Comparison of ENCODE assay signal across 8 mouse cellular contexts in the genomic region with DNA sequence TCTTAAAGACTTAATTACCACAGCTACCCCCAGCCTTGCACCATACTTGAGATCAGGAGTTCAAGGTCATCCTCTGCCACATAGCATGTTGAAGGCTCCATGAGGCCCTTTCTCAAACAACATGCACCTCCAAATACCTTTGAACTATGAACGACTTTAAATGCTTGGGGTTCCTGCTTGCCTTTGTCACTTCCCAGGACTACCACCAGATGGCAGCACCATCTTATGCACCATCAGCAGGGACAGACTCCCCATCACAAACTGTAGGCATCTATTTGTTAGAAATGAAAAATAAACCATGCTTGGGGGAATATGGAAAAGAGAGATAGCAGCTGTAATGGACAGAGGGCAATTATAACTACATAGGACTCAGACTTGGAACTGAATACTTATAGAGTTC. TPM values are rescaled to one million over a fixed set of nuclear protein-coding genes. Genes with fewer than 3 reads are reported as not detected.
DNase-seq lines count a peak whose midpoint lies in the region; ATAC-seq and TF ChIP-seq lines count a peak whose summit lies in the region.

No protein-coding gene starts in this region.

- peak; percentile 87 for TF ChIP-seq CTCF in kidney, adult 2 months (conservative IDR thresholded peaks at IDR 0.05; ENCODE audit: insufficient read depth, insufficient read length, low read depth, low read length)

- intact Hi-C loops in left cerebral cortex, postnatal 25 days (cut with DNase I) = loop anchor here (1.0 kb wide), 2 partner anchors 142 to 153 kb away; no protein-coding TSS in a partner anchor

- no peaks in the 10 kb centered on the region for H3K27me3 ChIP-seq in kidney, adult 2 months (replicated peaks; ENCODE audit: control insufficient read depth, insufficient read depth, low read length)
- peaks cover 12% of the 10 kb centered on the region; the same call in 1 of the 2 replicates for H3K27me3 ChIP-seq in kidney, embryonic 15.5 days
- peaks cover 6% of the 10 kb centered on the region; the same call in 1 of the 2 replicates for H3K27me3 ChIP-seq in embryonic facial prominence, embryonic 10.5 days (replicated peaks; ENCODE audit: low read depth, poor library complexity, severe bottlenecking)
- no peaks in the 10 kb centered on the region for H3K27me3 ChIP-seq in hindbrain, embryonic 14.5 days (ENCODE audit: control insufficient read depth, insufficient read depth, low read length)

- H3K4me3 ChIP-seq in kidney, adult 2 months (ENCODE audit: insufficient read depth, low read depth, low read length) = no peak overlapping the region
- no peak overlapping the region for H3K4me3 ChIP-seq in kidney, embryonic 15.5 days (replicated peaks)
- no peak overlapping the region for H3K4me3 ChIP-seq in embryonic facial prominence, embryonic 10.5 days
- H3K4me3 ChIP-seq in hindbrain, embryonic 14.5 days (replicated peaks; ENCODE audit: low read length) = no peak overlapping the region

- no peak overlapping the region for H3K4me2 ChIP-seq in kidney, embryonic 15.5 days
- no peak overlapping the region for H3K4me2 ChIP-seq in hindbrain, embryonic 14.5 days (replicated peaks)

- H3K4me1 ChIP-seq in kidney, adult 2 months (ENCODE audit: control insufficient read depth, insufficient read depth, low read length) = no peaks in the 10 kb centered on the region
- H3K4me1 ChIP-seq in kidney, embryonic 15.5 days = no peaks in the 10 kb centered on the region
- no peaks in the 10 kb centered on the region; the same call in 1 of the 2 replicates for H3K4me1 ChIP-seq in embryonic facial prominence, embryonic 10.5 days
- no peaks in the 10 kb centered on the region for H3K4me1 ChIP-seq in hindbrain, embryonic 14.5 days (replicated peaks; ENCODE audit: control insufficient read depth, insufficient read depth, low read length)

- no peak for ATAC-seq in kidney, embryonic 15.5 days (replicated peaks; ENCODE audit: low FRiP score)
- no peak; the same call in 1 of the 2 replicates for ATAC-seq in hindbrain, embryonic 14.5 days (ENCODE audit: low FRiP score)
- peak; percentile 44; the same call in 1 of the 2 replicates for ATAC-seq in neutrophil, adult 5-6 weeks (ENCODE audit: extremely low read depth, insufficient number of reproducible peaks, low FRiP score, poor library complexity, severe bottlenecking)

- H3K9me3 ChIP-seq in kidney, embryonic 15.5 days (replicated peaks) = no peaks in the 10 kb centered on the region
- H3K9me3 ChIP-seq in embryonic facial prominence, embryonic 10.5 days = no peaks in the 10 kb centered on the region
- H3K9me3 ChIP-seq in hindbrain, embryonic 14.5 days (ENCODE audit: control insufficient read depth, low read length) = no peaks in the 10 kb centered on the region

- H3K27ac ChIP-seq in kidney, adult 2 months (ENCODE audit: insufficient read depth, low read depth, low read length) = no peak overlapping the region
- no peak overlapping the region for H3K27ac ChIP-seq in kidney, embryonic 15.5 days
- H3K27ac ChIP-seq in embryonic facial prominence, embryonic 10.5 days (replicated peaks) = no peak overlapping the region
- no peak overlapping the region for H3K27ac ChIP-seq in hindbrain, embryonic 14.5 days

- no peak for TF ChIP-seq POLR2A in kidney, adult 2 months (IDR thresholded peaks at IDR 0.05; ENCODE audit: low read depth, low read length)

- DNase-seq in kidney, adult 2 months = peak; percentile 65
- peak; percentile 77 for DNase-seq in adrenal gland, postnatal 14 days
- DNase-seq in embryonic facial prominence, embryonic 10.5 days (ENCODE audit: low spot score) = peak; percentile 74
- peak; percentile 79 for DNase-seq in hindbrain, embryonic 14.5 days (ENCODE audit: low spot score)
- peak; percentile 67 to 79 for DNase-seq in left cerebral cortex, postnatal 25 days (ENCODE audit: low spot score in 2 of 2)
- DNase-seq in thymus, postnatal 10 days (ENCODE audit: low spot score in 2 of 2) = peak; percentile 49 to 79

- no peak overlapping the region for H3K9ac ChIP-seq in kidney, embryonic 15.5 days
- no peak overlapping the region for H3K9ac ChIP-seq in hindbrain, embryonic 14.5 days

- no peaks in the 10 kb centered on the region for H3K36me3 ChIP-seq in kidney, adult 2 months (ENCODE audit: control insufficient read depth, insufficient read depth, low read length)
- no peaks in the 10 kb centered on the region for H3K36me3 ChIP-seq in kidney, embryonic 15.5 days
- H3K36me3 ChIP-seq in embryonic facial prominence, embryonic 10.5 days (replicated peaks) = no peaks in the 10 kb centered on the region
- no peaks in the 10 kb centered on the region for H3K36me3 ChIP-seq in hindbrain, embryonic 14.5 days (replicated peaks; ENCODE audit: control insufficient read depth, insufficient read depth)

- 2% methylated on average over 1 of the region's 1 CpGs for WGBS in kidney, adult 2 months
- 0% methylated on average over 1 of the region's 1 CpGs for WGBS in kidney, embryonic 15.5 days
- 7% methylated on average over 1 of the region's 1 CpGs for WGBS in embryonic facial prominence, embryonic 10.5 days
- WGBS in hindbrain, embryonic 14.5 days = 9% methylated on average over 1 of the region's 1 CpGs

RNA-seq across cellular contexts. Expression of a gene that starts 51.9 kb away (rescaled TPM):
- 0.26 and 0.36 TPM in 2 replicates for polyA plus RNA-seq in kidney, adult 2 months (2012; rRNA removed)
- polyA plus RNA-seq in kidney, embryonic 15.5 days (2015; fragmentation: Nextera tagmentation; extraction: Ambion mirVana) = 11.6 and 13.7 TPM in 2 replicates
- total RNA-seq in adrenal gland, postnatal 14 days (2021) = 8.9 and 12.9 TPM in 2 replicates
- 6.9 and 15.4 TPM in 2 replicates for polyA plus RNA-seq in embryonic facial prominence, embryonic 10.5 days (2016; fragmentation: Nextera tagmentation; extraction: Ambion mirVana)
- 72.2 and 77.9 TPM in 2 replicates for polyA plus RNA-seq in hindbrain, embryonic 14.5 days (2014; fragmentation: Nextera tagmentation; extraction: Ambion mirVana)
- 10 to 100 TPM; 50.8 to 58.9 TPM for total RNA-seq in left cerebral cortex, postnatal 25 days (2021)
- not detected in 2 replicates for total RNA-seq in neutrophil, adult 5-6 weeks (2017)
